Mouse (Mus musculus): Measurements from ENCODE around the gene Il21r.

Gene Il21r

DNA sequence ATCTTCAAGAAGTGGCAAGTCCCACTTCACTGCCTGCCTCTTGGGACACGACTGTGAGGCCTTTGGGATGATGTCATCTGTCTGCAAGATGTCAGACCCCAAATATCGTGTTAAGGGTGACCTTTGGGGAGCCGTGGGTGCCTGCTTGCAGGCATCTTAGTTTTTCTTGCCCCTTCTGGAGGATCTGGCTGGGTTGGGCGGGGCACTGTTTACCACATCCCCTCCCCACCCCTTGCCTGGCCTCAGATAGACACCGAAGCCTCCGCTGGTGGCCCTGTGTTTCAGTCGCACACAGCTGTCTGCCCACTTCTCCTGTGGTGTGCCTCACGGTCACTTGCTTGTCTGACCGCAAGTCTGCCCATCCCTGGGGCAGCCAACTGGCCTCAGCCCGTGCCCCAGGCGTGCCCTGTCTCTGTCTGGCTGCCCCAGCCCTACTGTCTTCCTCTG, at the start of gene Il21r:
Gene Il21r, plus strand, starts transcription at position 245 of the 447 bp plus-strand sequence.
- DNase-seq: no peak

DNA sequence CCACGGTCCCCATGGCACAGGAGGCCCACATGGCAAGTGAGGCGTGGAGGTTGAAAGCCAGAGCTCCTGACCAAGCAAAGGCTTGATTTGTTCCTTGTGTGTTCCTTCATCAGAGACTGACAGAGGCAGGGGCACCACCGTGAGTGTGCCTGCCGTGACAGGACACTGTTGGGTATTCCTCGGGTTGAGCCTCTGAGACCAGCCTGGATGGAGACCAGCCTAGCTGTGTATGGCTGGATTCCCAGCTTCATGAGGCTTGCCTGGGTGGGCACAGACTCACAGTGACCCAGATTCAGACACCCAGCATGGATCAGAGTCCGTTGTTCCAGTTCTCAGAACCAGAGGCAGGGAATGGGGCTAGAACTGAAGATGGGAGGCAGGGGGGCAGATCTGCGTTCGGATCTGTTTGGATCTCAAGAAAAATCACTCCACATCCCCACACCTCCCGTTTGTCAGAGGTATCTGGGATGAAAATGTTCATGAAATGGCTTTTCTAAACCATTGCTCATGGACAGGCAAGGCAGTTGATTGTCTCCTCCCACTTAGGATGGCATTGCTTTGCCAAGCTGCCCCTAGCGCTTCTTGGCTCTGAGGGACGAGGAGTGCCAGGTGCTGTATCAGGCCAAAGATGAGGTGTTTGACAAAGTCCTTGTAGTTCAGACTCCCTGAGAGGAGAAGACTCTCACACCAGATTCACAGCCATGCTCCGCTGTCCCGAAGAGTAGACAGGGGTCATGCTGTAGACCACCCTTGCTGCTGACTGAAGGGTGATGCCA, 49.4 kb upstream of the Il21r start:
- no peak for DNase-seq

- DNase-seq: no peak
Observed at GRCm38 (mm10) chr7:125554456-125555114, 48.6 kb upstream of the Il21r start.

DNA sequence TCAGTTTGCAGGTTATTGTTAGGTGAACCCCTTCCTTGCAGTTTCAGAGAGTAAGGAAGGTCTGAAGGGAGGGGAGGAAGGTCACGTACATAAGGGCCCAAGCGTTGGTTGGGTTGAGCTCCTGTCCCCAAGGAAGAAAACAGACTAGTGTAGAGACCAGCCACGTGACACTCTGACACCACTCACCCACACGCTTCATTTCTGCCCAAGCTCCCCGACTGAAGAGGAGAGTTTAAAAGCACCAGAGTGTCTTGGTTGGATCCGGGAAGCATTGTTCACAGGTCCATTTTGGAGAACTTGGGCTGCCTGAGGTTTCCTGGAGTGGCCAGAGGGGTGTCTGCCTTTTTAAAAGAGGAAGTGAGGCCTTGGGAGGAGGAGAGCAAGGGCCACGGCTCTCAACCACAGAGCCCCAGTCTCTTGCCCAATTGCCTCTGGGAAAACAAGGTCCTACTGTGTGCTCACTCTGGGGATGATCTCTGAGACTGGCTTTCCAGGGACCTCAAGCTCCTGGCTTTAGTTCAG, 47.8 kb upstream of the Il21r start:
- no peak for DNase-seq

DNA sequence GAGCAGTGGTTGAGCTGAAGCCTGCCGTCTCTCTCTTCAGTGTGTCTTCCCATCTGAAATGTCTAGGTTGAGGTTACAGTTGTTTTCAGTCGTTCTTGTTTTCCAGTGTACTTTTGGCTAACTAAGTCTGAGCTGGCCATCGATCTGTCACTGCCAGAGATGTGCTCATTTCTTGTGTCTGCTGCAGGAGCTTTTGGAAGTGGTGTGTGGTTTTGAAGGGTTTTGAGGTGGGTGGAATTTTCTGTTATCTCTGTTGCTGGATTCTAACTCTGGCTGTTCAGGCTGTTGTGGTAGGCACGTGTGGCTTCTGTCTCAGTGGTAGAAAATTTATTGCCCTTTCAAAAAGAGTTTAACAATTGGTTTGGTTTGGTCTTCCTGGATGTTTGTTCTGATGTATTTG, 47.1 kb upstream of the Il21r start:
- no peak for DNase-seq

DNA sequence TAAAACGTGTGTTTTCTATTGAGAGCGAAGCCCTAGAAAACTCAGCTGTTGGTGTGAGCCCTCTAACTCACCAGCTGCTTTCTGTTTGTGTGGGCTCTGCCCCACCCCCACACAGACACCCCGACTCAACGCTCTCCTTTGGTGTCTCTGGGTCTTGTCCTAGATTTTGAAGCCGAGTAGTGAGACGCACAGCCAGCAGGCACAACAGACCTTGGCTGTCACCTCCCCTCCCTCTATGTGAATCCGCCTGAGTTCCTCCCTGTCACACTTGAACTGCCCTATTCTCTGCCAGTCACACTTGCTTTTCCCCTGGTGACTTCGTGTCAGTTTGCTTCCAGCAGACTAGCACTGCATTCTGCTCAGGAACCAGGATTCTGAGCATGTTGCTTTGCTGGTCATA, 46.4 kb upstream of the Il21r start:
- no peak for DNase-seq

GRCm38 (mm10) chr7:125558401-125558945, 44.8 kb upstream of the Il21r start:
- DNase-seq: no peak

DNA sequence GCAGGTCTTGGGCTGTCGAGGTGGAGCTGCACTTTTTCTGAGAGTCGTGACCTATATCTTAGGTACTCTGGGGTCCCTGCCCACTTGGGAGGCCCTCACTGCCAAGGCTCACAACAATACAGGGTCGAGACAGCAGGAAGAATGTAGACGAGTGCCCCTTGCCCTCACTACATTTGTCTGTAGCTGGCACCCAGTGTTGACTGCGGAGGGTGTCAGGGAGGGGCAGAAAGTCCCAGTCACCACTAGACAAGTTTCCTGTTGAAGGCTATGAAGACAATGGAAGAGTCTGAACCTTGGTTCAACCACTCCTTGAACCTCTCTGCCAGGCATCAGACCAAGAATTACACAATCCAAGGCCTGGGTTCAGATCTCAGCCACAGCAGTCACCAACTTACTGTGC, 44.2 kb upstream of the Il21r start:
- DNase-seq: no peak

DNA sequence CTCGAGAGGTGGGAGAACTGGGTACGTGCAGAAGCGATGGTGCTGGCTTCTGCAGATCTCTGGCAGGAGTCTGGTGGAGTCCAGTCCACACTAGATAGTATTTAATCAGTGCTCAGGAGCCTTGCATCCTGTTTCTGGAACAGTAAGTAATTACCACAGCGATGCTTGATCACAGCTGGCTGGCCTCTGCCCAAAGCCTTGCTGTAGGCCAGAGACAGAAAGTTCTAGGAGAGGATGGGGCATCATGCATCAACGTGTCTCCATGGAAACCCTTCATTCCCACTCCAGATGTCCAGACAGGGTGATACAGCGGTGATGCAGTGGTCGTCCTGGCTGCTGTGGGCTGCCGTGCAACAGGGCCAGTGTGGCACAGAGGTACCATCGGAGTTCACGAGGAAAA, 43.7 kb upstream of the Il21r start:
- no peak for DNase-seq

DNA sequence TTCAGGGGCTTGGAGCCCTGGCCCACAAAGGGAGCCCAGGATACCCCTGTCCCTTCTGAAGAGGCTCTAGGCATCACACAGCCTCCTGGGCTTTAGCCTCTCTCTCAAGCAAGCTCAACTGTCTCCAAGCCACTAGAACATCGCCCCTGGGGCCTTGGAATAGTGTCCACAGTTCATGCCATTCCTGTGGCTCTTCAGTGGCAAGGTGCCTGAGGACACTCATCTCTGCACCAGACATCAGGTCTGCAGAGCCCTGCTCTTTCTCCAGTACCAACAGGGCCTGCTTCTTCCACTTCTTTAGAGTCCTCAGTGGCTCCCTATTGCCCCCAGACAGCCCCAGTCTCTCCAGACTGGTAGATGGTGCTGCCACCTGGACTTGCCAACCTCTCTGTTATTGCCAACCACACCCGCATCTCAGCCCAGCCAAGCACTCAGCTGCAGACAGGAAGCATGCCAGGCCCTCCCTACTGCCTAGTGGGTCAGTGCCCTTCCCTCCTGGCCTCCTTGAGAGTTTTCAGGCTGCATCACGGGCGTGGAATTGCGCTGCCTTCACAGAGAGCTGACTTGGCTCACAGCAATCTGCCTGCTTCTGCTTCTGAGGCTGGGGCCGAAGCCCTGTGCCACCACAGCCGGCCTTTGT, 43.0 kb upstream of the Il21r start:
- no peak for DNase-seq

GRCm38 (mm10) chr7:125561085-125561690, 42.0 kb upstream of the Il21r start:
- DNase-seq: no peak

DNA sequence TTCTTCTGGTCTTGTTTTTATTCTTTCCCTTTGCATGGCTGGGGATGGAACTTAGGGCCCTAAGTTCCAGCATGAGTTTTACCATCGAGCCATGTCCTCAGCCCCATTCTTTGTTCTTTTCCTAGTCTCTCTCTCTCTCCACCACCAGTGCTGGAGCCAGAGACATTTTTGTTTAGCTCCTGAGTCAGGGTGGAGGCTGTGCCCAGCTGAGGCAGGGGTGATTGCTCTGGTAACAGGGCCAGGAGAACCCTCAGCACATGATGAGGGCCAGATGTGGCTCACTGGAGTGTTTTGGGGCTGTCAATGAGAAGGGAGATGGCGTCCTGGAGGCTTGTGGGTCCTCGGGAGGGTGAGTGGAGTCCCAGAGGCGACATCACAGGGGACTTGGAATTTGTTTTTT, 40.8 kb upstream of the Il21r start:
- DNase-seq: no peak

DNA sequence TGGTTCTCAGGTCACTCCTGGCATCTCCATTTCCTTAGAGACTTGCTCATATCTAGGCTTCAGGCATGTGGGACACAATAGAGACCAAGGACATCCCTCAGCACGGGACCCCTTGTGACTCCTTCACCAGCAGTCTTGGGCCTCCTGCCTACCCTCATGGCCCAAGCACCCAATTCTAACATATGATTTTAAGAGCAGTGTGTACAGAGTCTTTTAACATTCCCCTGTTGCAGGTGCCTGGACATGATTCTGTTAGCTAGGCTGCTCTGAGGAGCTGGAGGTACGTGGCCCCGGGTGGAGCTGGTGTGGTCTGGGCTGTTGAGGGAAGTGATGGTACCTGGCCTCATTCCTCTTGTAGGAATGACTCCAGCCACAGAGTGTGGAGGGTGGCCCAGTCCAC, 40.1 kb upstream of the Il21r start:
- no peak for DNase-seq

GRCm38 (mm10) chr7:125564316-125565024, 38.8 kb upstream of the Il21r start:
- no peak for DNase-seq

DNA sequence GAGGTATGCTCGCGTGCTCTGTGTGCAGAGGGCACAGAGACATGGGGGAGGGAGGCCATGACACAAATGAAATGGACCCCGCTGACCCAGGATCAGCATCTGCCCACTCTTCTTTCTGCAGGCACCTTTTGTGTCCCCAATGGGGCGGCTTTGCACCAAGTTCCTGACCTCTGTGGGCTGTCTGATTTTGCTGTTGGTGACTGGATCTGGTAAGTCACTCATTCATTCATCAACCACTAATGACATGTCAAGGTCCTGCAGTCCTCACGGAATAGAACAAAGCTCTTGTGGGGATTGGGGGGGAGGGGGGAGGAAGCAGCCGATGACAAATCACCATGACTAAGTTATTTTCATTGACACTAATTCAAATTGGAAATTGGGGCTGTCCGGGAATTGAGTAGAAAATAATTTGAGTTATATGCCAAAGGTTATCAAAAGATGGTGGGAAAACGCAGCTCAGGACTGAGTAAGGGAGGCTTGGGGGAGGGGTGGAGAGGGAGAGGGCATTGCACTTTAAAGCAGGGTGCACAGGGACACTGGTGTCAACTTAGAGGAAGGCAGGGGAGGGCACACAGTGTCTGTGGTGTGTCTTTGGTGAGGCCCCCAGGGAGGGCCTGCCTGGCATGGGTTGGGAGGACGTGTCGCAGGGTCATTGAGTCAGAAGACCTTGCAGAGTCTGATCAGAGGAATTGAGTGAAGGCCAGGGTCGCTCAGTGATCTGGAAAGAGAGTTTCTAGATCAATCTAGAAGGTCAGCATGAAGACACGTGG, 37.5 kb upstream of the Il21r start:
- peak; percentile 29 for DNase-seq

- no peak for DNase-seq
Observed at GRCm38 (mm10) chr7:125566420-125566819, 36.8 kb upstream of the Il21r start.

DNA sequence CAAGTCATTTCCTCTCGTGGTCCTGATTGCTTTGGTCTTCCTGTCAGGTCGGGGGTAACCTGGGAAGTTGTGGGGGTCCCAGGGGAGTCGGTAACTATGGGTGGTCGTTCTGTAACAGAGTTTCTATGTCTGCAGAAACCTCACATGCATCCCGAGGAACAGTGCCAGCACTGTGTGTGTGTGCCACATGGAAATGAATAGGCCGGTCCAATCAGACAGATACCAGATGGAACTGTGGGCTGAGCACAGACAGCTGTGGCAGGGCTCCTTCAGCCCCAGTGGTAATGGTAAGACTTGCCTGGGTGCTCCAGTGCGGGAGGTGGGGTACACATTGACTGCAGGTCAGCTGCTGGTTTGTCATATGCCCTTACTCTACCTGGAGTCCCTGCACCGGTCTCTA, 34.3 kb upstream of the Il21r start:
- DNase-seq: no peak

DNA sequence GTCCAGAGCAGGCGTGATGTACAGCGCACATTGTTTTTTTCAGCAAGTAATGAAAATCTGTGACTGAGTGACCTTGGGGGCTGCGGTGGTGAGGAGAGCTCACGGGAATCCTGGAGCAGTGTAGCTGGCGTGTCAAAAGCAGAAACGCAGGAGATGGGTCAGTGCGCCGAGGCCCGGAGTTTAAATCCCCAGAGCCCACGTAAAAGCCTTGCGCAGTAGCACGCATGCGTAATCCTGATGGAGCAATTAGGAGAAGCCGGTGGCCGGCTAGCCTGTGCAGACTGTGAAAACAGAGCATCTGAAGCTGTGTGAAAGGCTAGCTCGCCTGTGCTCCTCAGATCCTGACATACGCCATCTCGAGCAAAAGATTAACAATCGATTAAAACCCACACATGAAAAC, 31.3 kb upstream of the Il21r start:
- DNase-seq: no peak

DNA sequence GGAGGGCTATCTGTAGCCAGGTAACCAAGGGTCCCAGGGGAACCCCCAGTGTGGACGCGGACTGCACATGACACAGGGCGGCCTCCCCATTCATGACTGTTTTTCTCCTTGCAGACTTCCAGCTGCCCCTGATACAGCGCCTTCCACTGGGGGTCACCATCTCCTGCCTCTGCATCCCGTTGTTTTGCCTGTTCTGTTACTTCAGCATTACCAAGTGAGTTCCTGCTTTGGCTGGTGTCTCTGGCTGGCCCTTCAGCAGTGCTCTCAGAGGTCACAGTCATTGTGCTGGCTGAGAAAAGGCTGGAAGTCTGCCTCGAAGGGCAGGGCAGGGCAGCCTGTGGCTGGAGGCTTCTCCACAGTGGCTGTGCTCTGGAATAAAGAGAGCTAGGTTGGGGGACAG, 30.5 kb upstream of the Il21r start:
- DNase-seq: no peak

DNA sequence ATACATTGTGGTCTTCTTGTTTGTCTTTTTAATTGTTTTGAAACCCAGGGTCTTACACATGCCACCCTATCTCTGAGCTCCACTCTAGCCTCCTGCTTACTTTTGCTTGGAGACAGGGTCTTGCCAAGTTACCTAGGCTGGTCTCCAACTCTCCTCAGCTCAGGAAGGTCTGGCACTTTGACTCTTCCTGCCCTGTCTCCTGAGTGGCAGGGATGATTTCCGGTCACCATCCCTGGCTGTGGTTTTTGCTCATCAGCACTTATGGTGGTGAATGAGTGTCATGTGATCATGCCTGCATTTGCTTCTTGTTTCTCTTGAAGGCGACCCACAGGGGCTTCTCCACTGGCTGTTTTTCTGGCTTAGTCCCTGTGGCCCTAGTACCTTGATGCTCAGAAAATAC, 29.4 kb upstream of the Il21r start:
- DNase-seq: no peak

GRCm38 (mm10) chr7:125574832-125575231, 28.4 kb upstream of the Il21r start:
- no peak for DNase-seq
